Mouse (Mus musculus) kidney, adult 2 months (tissue): ENCODE data around the gene Dab1. TPM values are rescaled to one million over a fixed set of nuclear protein-coding genes. Genes with fewer than 3 reads are reported as not detected.

Source experiments
- DNase-seq: peaks from one replicate; pipeline ENCODE4 v3.0.0; 2021
- H3K27ac ChIP-seq: fragments of 200-500 bp; 2 replicates; pipeline ENCODE4 v1.5.1; 2012; ENCODE audit warnings: low read depth, low read length, control low read depth, inconsistent platforms; ENCODE audit not compliant: insufficient read depth
- H3K27me3 ChIP-seq: fragments of 200-500 bp; replicated peaks from 2 replicates; pipeline ENCODE4 v1.6.1; 2012; ENCODE audit warnings: mild to moderate bottlenecking, moderate library complexity, low read length, inconsistent platforms; ENCODE audit not compliant: control insufficient read depth, insufficient read depth
- H3K36me3 ChIP-seq: fragments of 200-500 bp; 2 replicates; pipeline ENCODE4 v1.6.1; 2012; ENCODE audit warnings: mild to moderate bottlenecking, moderate library complexity, low read length, inconsistent platforms; ENCODE audit not compliant: control insufficient read depth, insufficient read depth
- H3K4me1 ChIP-seq: fragments of 200-500 bp; 2 replicates; pipeline ENCODE4 v1.6.1; 2011; ENCODE audit warnings: low read length; ENCODE audit not compliant: control insufficient read depth, insufficient read depth
- H3K4me3 ChIP-seq: fragments of 200-500 bp; 2 replicates; pipeline ENCODE4 v1.5.1; 2011; ENCODE audit warnings: mild to moderate bottlenecking, low read depth, low read length, control low read depth; ENCODE audit not compliant: insufficient read depth
- CTCF ChIP-seq: fragments of 200-500 bp; conservative IDR thresholded peaks from 2 replicates; pipeline ENCODE4 v1.5.1; 2011; ENCODE audit warnings: low read depth, mild to moderate bottlenecking, control low read depth, low read length, moderate library complexity, mixed read lengths; ENCODE audit not compliant: insufficient read depth, insufficient read length
- POLR2A ChIP-seq: fragments of 200-500 bp; IDR thresholded peaks from one replicate; pipeline ENCODE4 v1.6.1; 2011; ENCODE audit warnings: low read depth, low read length, control low read depth
- WGBS: fragments of 180-500 bp; shearing (Covaris S2); methylation state at CpG from one replicate; pipeline ENCODE4 v1.1.7; 2018; 5-methylcytosine and 5-hydroxymethylcytosine counted together
- polyA plus RNA-seq: library from polyadenylated mRNA; depleted of rRNA; stranded (reverse); fragments of >200 nt; gene quantifications from 2 replicates; pipeline ENCODE4 v1.2.3, GENCODE M21; 2012

Gene Dab1
- polyA plus RNA-seq, 1 experiment = 3.3 TPM

- no peak overlapping the region for H3K4me3 ChIP-seq
- TF ChIP-seq POLR2A (no peak), CTCF (no peak)
- no peaks in the 10 kb centered on the region for H3K36me3 ChIP-seq
- 93% methylated on average over 4 of the region's 4 CpGs for WGBS
- no peak overlapping the region for H3K27ac ChIP-seq
- no peak for DNase-seq
- no peaks in the 10 kb centered on the region for H3K4me1 ChIP-seq
- H3K27me3 ChIP-seq = no peaks in the 10 kb centered on the region
Observed at GRCm38 (mm10) chr4:104436411-104436810, 817.3 kb downstream of the Dab1 start.

- WGBS = 88% methylated on average over 4 of the region's 4 CpGs
- H3K36me3 ChIP-seq = no peaks in the 10 kb centered on the region
- no peak for TF ChIP-seq POLR2A
- TF ChIP-seq CTCF = no peak
- H3K4me1 ChIP-seq = no peaks in the 10 kb centered on the region
- H3K4me3 ChIP-seq = no peak overlapping the region
- DNase-seq = no peak
- no peaks in the 10 kb centered on the region for H3K27me3 ChIP-seq
- no peak overlapping the region for H3K27ac ChIP-seq
Observed at GRCm38 (mm10) chr4:104438730-104439129, 819.6 kb downstream of the Dab1 start.

DNA sequence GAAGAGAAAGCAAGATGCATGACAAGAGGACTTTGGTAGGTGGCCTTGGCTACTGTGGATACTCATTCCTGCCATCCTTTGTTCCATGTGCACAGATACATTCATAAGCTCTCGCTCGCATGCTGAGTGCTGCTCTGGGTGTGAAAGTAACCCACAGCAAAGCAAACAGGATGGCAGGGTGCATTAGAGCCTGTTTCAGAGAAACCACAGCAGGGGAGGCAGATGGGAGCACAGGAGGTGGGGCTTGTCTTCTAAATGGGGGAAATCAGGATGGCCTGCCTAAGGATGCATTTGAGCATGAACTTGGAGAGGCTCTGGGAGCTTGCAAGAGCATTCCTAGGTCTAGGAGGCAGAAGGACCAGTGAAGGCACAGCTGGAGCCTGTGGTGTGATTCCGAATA is 820.5 kb downstream of the Dab1 start:
- no peaks in the 10 kb centered on the region for H3K4me1 ChIP-seq
- no peak overlapping the region for H3K4me3 ChIP-seq
- no peak for DNase-seq
- WGBS = 98% methylated on average over 3 of the region's 3 CpGs
- H3K36me3 ChIP-seq = no peaks in the 10 kb centered on the region
- H3K27ac ChIP-seq = no peak overlapping the region
- no peaks in the 10 kb centered on the region for H3K27me3 ChIP-seq
- no peak for TF ChIP-seq CTCF
- TF ChIP-seq POLR2A = no peak

DNA sequence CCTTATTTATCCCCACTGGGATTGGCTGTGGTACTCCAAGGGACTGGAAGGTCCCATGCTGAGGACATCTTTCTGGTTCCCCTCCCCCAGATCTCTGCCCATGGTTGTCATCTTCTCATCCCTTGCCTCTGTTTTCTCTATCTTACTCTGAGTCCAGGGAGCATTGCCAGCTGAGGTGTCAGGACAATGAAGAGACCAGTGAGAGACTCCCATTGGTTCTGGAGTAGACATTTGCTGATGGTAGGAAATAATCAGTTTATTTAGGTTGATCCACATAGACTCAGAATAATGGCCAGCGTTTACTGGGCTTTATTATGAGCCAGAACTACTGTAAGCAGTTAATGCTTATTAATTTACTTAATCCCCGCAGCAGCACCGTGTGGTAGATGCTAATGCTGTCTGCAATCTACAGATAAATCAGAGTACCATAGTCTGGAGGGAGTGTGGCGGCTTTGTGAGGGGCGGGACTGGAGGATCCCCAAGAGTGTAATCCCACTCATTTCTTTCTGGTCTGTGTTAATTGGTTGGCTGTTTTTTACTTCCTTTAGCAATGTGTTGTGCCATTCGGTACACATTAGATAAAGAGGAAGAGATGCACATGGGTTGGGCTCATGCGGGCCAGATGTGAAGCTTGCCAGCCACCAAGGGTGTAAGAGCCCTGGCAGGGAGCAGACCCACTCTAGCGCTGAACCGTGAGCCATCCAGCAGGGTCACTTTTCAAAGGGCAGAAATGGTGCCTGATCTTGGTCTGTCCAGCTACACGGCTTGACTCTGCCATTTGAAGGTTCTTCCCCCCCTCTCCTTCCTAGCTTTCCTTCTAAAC is 824.0 kb downstream of the Dab1 start:
- WGBS = 65% methylated on average over 10 of the region's 10 CpGs
- H3K36me3 ChIP-seq = no peaks in the 10 kb centered on the region
- no peak for DNase-seq
- TF ChIP-seq CTCF = no peak
- TF ChIP-seq POLR2A = no peak
- H3K4me1 ChIP-seq = no peaks in the 10 kb centered on the region
- H3K27me3 ChIP-seq = no peaks in the 10 kb centered on the region
- no peak overlapping the region for H3K27ac ChIP-seq
- H3K4me3 ChIP-seq = no peak overlapping the region

DNA sequence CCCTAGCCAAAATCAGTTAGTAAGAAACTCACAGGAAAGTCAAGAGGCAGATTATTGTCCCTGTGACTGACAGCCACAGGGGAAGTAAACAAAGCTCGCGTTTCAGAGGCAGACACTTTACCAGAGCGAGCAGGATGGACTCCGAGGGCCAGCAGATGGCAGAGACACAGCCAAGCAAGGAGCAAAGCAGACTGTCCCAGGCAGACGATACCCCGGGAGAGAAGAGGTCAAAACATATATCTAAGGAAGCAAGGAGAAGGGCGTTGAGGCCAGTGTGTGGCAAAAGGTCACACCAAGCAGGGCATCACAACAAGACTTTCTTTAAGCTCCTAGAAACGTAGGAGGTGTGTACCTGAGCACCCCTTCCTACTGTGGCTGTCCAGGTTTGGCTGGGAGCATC is 824.6 kb downstream of the Dab1 start:
- no peak for TF ChIP-seq CTCF
- Histone ChIP-seq H3K36me3 (no peaks in the 10 kb centered on the region), H3K4me3 (no peak overlapping the region), H3K27me3 (no peaks in the 10 kb centered on the region), H3K27ac (no peak overlapping the region), H3K4me1 (no peaks in the 10 kb centered on the region)
- WGBS = 37% methylated on average over 8 of the region's 8 CpGs
- DNase-seq = no peak

DNA sequence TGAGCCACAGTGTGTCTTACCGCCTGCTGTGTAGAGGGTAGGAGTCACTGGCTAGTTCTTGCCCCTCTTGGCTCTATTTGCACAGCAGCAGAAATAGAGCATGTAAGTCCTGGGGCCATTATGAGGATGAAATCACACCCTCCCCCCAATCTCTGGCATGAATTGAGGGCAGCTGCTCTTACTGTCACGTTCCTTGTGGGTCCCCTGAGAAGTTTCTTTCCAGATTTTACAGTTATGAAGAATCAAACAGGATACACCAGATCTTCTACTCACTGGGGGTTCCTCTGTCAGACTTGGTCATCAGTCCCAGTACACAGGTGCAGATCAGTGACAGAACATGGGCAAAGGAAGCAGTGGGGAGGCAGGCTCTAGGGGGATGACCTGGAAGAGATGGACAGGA is 825.8 kb downstream of the Dab1 start:
- Histone ChIP-seq H3K4me1 (no peaks in the 10 kb centered on the region), H3K27me3 (no peaks in the 10 kb centered on the region), H3K27ac (no peak overlapping the region), H3K36me3 (no peaks in the 10 kb centered on the region), H3K4me3 (no peak overlapping the region)
- no peak for DNase-seq
- no peak for TF ChIP-seq POLR2A
- no peak for TF ChIP-seq CTCF
- 81% methylated on average over 2 of the region's 2 CpGs for WGBS

GRCm38 (mm10) chr4:104448199-104448598 is 829.0 kb downstream of the Dab1 start:
- Histone ChIP-seq H3K36me3 (no peaks in the 10 kb centered on the region), H3K27ac (no peak overlapping the region), H3K27me3 (no peaks in the 10 kb centered on the region), H3K4me3 (no peak overlapping the region), H3K4me1 (no peaks in the 10 kb centered on the region)
- DNase-seq = no peak
- TF ChIP-seq POLR2A (no peak), CTCF (no peak)
- 97% methylated on average over 1 of the region's 1 CpGs for WGBS
